Mouse (Mus musculus): ENCODE data around the gene Poln. TPM values are rescaled to one million over a fixed set of nuclear protein-coding genes. Genes with fewer than 3 reads are reported as not detected.

Gene Poln
- polyA plus RNA-seq, 1 experiment: 6.2 TPM

- WGBS: 64% methylated on average over 5 of the region's 5 CpGs
- Histone ChIP-seq H3K27ac (ENCODE audit: control insufficient read depth, insufficient read depth, low read depth, low read length, poor library complexity) (no peak overlapping the region), H3K4me1 (ENCODE audit: control insufficient read depth, insufficient read depth, low read length) (no peaks in the 10 kb centered on the region), H3K4me3 (replicated peaks; ENCODE audit: control insufficient read depth, low read depth, low read length) (no peak overlapping the region)
- TF ChIP-seq POLR2A (IDR thresholded peaks at IDR 0.05; ENCODE audit: borderline replicate concordance, control insufficient read depth, low read depth, low read length): no peak
- TF ChIP-seq CTCF (IDR thresholded peaks at IDR 0.05; ENCODE audit: control insufficient read depth, insufficient read depth, low read length): no peak
Measured at GRCm38 (mm10) chr5:34175403-34175694, 6.1 kb upstream of the Poln start.

- TF ChIP-seq POLR2A (IDR thresholded peaks at IDR 0.05; ENCODE audit: borderline replicate concordance, control insufficient read depth, low read depth, low read length): no peak
- H3K27ac ChIP-seq (ENCODE audit: control insufficient read depth, insufficient read depth, low read depth, low read length, poor library complexity): no peak overlapping the region
- WGBS: 86% methylated on average over 5 of the region's 5 CpGs
- H3K4me3 ChIP-seq (replicated peaks; ENCODE audit: control insufficient read depth, low read depth, low read length): no peak overlapping the region
- no peaks in the 10 kb centered on the region for H3K4me1 ChIP-seq (ENCODE audit: control insufficient read depth, insufficient read depth, low read length)
Measured at GRCm38 (mm10) chr5:34174550-34175402, 5.5 kb upstream of the Poln start.

- 87% methylated on average over 2 of the region's 2 CpGs for WGBS
- H3K4me3 ChIP-seq (replicated peaks; ENCODE audit: control insufficient read depth, low read depth, low read length): no peak overlapping the region
- H3K27ac ChIP-seq (ENCODE audit: control insufficient read depth, insufficient read depth, low read depth, low read length, poor library complexity): no peak overlapping the region
- no peak for TF ChIP-seq CTCF (IDR thresholded peaks at IDR 0.05; ENCODE audit: control insufficient read depth, insufficient read depth, low read length)
- no peaks in the 10 kb centered on the region for H3K4me1 ChIP-seq (ENCODE audit: control insufficient read depth, insufficient read depth, low read length)
Measured at GRCm38 (mm10) chr5:34174021-34174420, 4.8 kb upstream of the Poln start.

GRCm38 (mm10) chr5:34170726-34171125 lies 1.5 kb upstream of the Poln start:
- no peak overlapping the region for H3K27ac ChIP-seq (ENCODE audit: control insufficient read depth, insufficient read depth, low read depth, low read length, poor library complexity)
- no peaks in the 10 kb centered on the region for H3K4me1 ChIP-seq (ENCODE audit: control insufficient read depth, insufficient read depth, low read length)
- TF ChIP-seq POLR2A (IDR thresholded peaks at IDR 0.05; ENCODE audit: borderline replicate concordance, control insufficient read depth, low read depth, low read length) (no peak), CTCF (IDR thresholded peaks at IDR 0.05; ENCODE audit: control insufficient read depth, insufficient read depth, low read length) (no peak)
- WGBS: 45% methylated on average over 4 of the region's 4 CpGs
- H3K4me3 ChIP-seq (replicated peaks; ENCODE audit: control insufficient read depth, low read depth, low read length): no peak overlapping the region

- WGBS: 48% methylated on average over 3 of the region's 3 CpGs
- Histone ChIP-seq H3K4me3 (replicated peaks; ENCODE audit: control insufficient read depth, low read depth, low read length) (no peak overlapping the region), H3K4me1 (ENCODE audit: control insufficient read depth, insufficient read depth, low read length) (no peaks in the 10 kb centered on the region), H3K27ac (ENCODE audit: control insufficient read depth, insufficient read depth, low read depth, low read length, poor library complexity) (peak overlapping the region; percentile 76)
- TF ChIP-seq CTCF (IDR thresholded peaks at IDR 0.05; ENCODE audit: control insufficient read depth, insufficient read depth, low read length) (no peak), POLR2A (IDR thresholded peaks at IDR 0.05; ENCODE audit: borderline replicate concordance, control insufficient read depth, low read depth, low read length) (no peak)
Measured at GRCm38 (mm10) chr5:34169954-34170353, 706 bp upstream of the Poln start.

GRCm38 (mm10) chr5:34167857-34168256 lies 1.4 kb downstream of the Poln start:
- no peak overlapping the region for H3K4me3 ChIP-seq (replicated peaks; ENCODE audit: control insufficient read depth, low read depth, low read length)
- H3K4me1 ChIP-seq (ENCODE audit: control insufficient read depth, insufficient read depth, low read length): no peaks in the 10 kb centered on the region; the same call in 1 of the 2 replicates
- TF ChIP-seq POLR2A (IDR thresholded peaks at IDR 0.05; ENCODE audit: borderline replicate concordance, control insufficient read depth, low read depth, low read length): no peak
- no peak for TF ChIP-seq CTCF (IDR thresholded peaks at IDR 0.05; ENCODE audit: control insufficient read depth, insufficient read depth, low read length)
- 70% methylated on average over 4 of the region's 4 CpGs for WGBS
- H3K27ac ChIP-seq (ENCODE audit: control insufficient read depth, insufficient read depth, low read depth, low read length, poor library complexity): no peak overlapping the region

GRCm38 (mm10) chr5:34165793-34166192 lies 3.5 kb downstream of the Poln start:
- Histone ChIP-seq H3K27ac (ENCODE audit: control insufficient read depth, insufficient read depth, low read depth, low read length, poor library complexity) (no peak overlapping the region), H3K4me3 (replicated peaks; ENCODE audit: control insufficient read depth, low read depth, low read length) (no peak overlapping the region), H3K4me1 (ENCODE audit: control insufficient read depth, insufficient read depth, low read length) (no peaks in the 10 kb centered on the region; the same call in 1 of the 2 replicates)
- TF ChIP-seq POLR2A (IDR thresholded peaks at IDR 0.05; ENCODE audit: borderline replicate concordance, control insufficient read depth, low read depth, low read length) (no peak), CTCF (IDR thresholded peaks at IDR 0.05; ENCODE audit: control insufficient read depth, insufficient read depth, low read length) (no peak)
- 28% methylated on average over 4 of the region's 4 CpGs for WGBS

GRCm38 (mm10) chr5:34148476-34148875 lies 20.8 kb downstream of the Poln start:
- no peak overlapping the region for H3K4me3 ChIP-seq (replicated peaks; ENCODE audit: control insufficient read depth, low read depth, low read length)
- TF ChIP-seq CTCF (IDR thresholded peaks at IDR 0.05; ENCODE audit: control insufficient read depth, insufficient read depth, low read length) (no peak), POLR2A (IDR thresholded peaks at IDR 0.05; ENCODE audit: borderline replicate concordance, control insufficient read depth, low read depth, low read length) (no peak)
- H3K27ac ChIP-seq (ENCODE audit: control insufficient read depth, insufficient read depth, low read depth, low read length, poor library complexity): no peak overlapping the region
- H3K4me1 ChIP-seq (ENCODE audit: control insufficient read depth, insufficient read depth, low read length): no peaks in the 10 kb centered on the region

- TF ChIP-seq POLR2A (IDR thresholded peaks at IDR 0.05; ENCODE audit: borderline replicate concordance, control insufficient read depth, low read depth, low read length): no peak
- TF ChIP-seq CTCF (IDR thresholded peaks at IDR 0.05; ENCODE audit: control insufficient read depth, insufficient read depth, low read length): no peak
- H3K27ac ChIP-seq (ENCODE audit: control insufficient read depth, insufficient read depth, low read depth, low read length, poor library complexity): no peak overlapping the region
- no peaks in the 10 kb centered on the region for H3K4me1 ChIP-seq (ENCODE audit: control insufficient read depth, insufficient read depth, low read length)
- H3K4me3 ChIP-seq (replicated peaks; ENCODE audit: control insufficient read depth, low read depth, low read length): no peak overlapping the region
- WGBS: 83% methylated on average over 3 of the region's 3 CpGs
Measured at GRCm38 (mm10) chr5:34147554-34147953, 21.7 kb downstream of the Poln start.
